ENCODE assay signal across 27 mouse cellular contexts in the genomic region with DNA sequence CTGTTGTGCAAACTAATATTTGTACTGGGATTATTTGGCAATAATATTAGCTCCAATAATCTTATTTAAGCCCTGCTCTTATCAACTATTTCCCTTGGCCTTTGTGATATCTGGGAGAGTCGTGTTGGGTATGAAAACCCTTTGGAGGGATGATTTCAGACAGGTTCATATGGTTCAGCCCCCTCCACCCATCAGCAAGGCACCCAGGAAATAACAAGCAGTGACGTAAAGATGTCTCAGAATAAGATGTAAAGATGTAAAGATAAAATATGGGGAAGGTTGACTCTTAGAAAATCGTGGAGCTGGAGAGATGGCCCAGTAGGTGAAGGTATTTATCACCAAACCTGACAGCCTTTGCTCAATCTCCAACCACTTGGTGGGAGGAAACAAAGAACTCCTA. TPM values are rescaled to one million over a fixed set of nuclear protein-coding genes. Genes with fewer than 3 reads are reported as not detected.
DNase-seq lines count a peak whose midpoint lies in the region; ATAC-seq lines count a peak whose summit lies in the region.
"Had no signal": no experiment of that assay in that cellular context is flagged by ENCODE, and none has a peak within 500 bp of the region (broad histone marks: within the 10 kb centered on the region; RNA-seq: fewer than 3 reads in every experiment).

No protein-coding gene starts in this region.

- no peak overlapping the region for H3K4me3 ChIP-seq in hindbrain, embryonic 14.5 days (replicated peaks; ENCODE audit: low read length)
- H3K4me3 ChIP-seq: embryonic facial prominence, embryonic 13.5 days; forebrain, embryonic 12.5 days; gastrocnemius, adult 2 months; hindbrain, embryonic 10.5 days had no signal

- H3K27me3 ChIP-seq in hindbrain, embryonic 14.5 days (ENCODE audit: control insufficient read depth, insufficient read depth, low read length): no peaks in the 10 kb centered on the region
- H3K27me3 ChIP-seq: embryonic facial prominence, embryonic 13.5 days; forebrain, embryonic 12.5 days had no signal

- no peak overlapping the region for H3K4me2 ChIP-seq in hindbrain, embryonic 14.5 days (replicated peaks)
- H3K4me2 ChIP-seq: embryonic facial prominence, embryonic 13.5 days; forebrain, embryonic 12.5 days had no signal

- WGBS in hindbrain, embryonic 14.5 days: 73% methylated on average over 3 of the region's 3 CpGs

- H3K4me1 ChIP-seq in hindbrain, embryonic 14.5 days (replicated peaks; ENCODE audit: control insufficient read depth, insufficient read depth, low read length): no peaks in the 10 kb centered on the region
- H3K4me1 ChIP-seq: embryonic facial prominence, embryonic 13.5 days; forebrain, embryonic 12.5 days; hindbrain, embryonic 10.5 days had no signal

- H3K27ac ChIP-seq in hindbrain, embryonic 14.5 days: no peak overlapping the region
- H3K27ac ChIP-seq: embryonic facial prominence, embryonic 13.5 days; forebrain, embryonic 12.5 days; gastrocnemius, adult 2 months; hindbrain, embryonic 10.5 days had no signal

- H3K9me3 ChIP-seq in hindbrain, embryonic 14.5 days (ENCODE audit: control insufficient read depth, low read length): no peaks in the 10 kb centered on the region
- H3K9me3 ChIP-seq: embryonic facial prominence, embryonic 13.5 days; forebrain, embryonic 12.5 days; hindbrain, embryonic 10.5 days had no signal

- intact Hi-C loops in heart, postnatal 25 days (cut with DNase I): no loop called here

- H3K9ac ChIP-seq in hindbrain, embryonic 14.5 days: no peak overlapping the region
- H3K9ac ChIP-seq: embryonic facial prominence, embryonic 13.5 days; forebrain, embryonic 12.5 days had no signal

- ATAC-seq in megakaryocyte, adult 5-6 weeks (ENCODE audit: poor library complexity, severe bottlenecking): 0 out of 2 replicates have a peak, but pooled peaks have one; percentile 6
- no peak for ATAC-seq in hindbrain, embryonic 14.5 days (ENCODE audit: low FRiP score)
- ATAC-seq: forebrain, embryonic 16.5 days; hindbrain, embryonic 16.5 days had no signal

- peak; percentile 31 for DNase-seq in heart, adult 11 months
- DNase-seq in heart, postnatal 25 days (ENCODE audit: low spot score): no peak
- DNase-seq in thymus, postnatal 14 days: peak; percentile 25
- no peak for DNase-seq in thymus, postnatal 0 days (ENCODE audit: low spot score)
- DNase-seq in T-cell, adult 2 months (ENCODE audit: low spot score): peak; percentile 70
- DNase-seq in hindbrain, embryonic 14.5 days (ENCODE audit: low spot score): no peak
- no peak for DNase-seq in right cerebral cortex, adult 18-20 months
- DNase-seq: adrenal gland, adult 2 months; adrenal gland, postnatal 25 days; cerebellum, adult 9-10 months; cerebellum, postnatal 25 days; gastrocnemius, adult 2 months; gastrocnemius, postnatal 25 days; heart, postnatal 14 days; kidney, adult 11 months had no signal

- H3K36me3 ChIP-seq in hindbrain, embryonic 14.5 days (replicated peaks; ENCODE audit: control insufficient read depth, insufficient read depth): no peaks in the 10 kb centered on the region
- H3K36me3 ChIP-seq: embryonic facial prominence, embryonic 13.5 days; forebrain, embryonic 12.5 days; hindbrain, embryonic 10.5 days had no signal

RNA-seq across cellular contexts. Expression of gene Dennd2d, which starts 19.7 kb away (rescaled TPM):
- total RNA-seq in heart, postnatal 25 days (2021): under 1 TPM; 0.70 to 0.89 TPM
- polyA plus RNA-seq in thymus, postnatal 0 days (2015; fragmentation: Nextera tagmentation; extraction: Ambion mirVana): 60.8 and 65.8 TPM in 2 replicates
- 10.6 and 14.0 TPM in 2 replicates for total RNA-seq in megakaryocyte, adult 5-6 weeks (2015)
- 20.3 and 20.7 TPM in 2 replicates for total RNA-seq in megakaryocyte, adult 5-6 weeks (2017)
- polyA plus RNA-seq in hindbrain, embryonic 14.5 days (2014; fragmentation: Nextera tagmentation; extraction: Ambion mirVana): 0.58 and 1.1 TPM in 2 replicates

RNA-seq across cellular contexts. Expression of gene Chil6, which starts 56.5 kb away (rescaled TPM):
- total RNA-seq in heart, postnatal 25 days (2021): not detected
- 0.08 and 0.12 TPM in 2 replicates for polyA plus RNA-seq in thymus, postnatal 0 days (2015; fragmentation: Nextera tagmentation; extraction: Ambion mirVana)
- total RNA-seq in megakaryocyte, adult 5-6 weeks (2015): not detected in 2 replicates
- not detected in 2 replicates for total RNA-seq in megakaryocyte, adult 5-6 weeks (2017)
- polyA plus RNA-seq in hindbrain, embryonic 14.5 days (2014; fragmentation: Nextera tagmentation; extraction: Ambion mirVana): not detected in 2 replicates
- total RNA-seq: adrenal gland, adult 2 months; adrenal gland, postnatal 25 days; gastrocnemius, adult 2 months; gastrocnemius, postnatal 25 days; granulocyte monocyte progenitor cell, adult 5-6 weeks; heart, postnatal 14 days; MEL had no signal
- polyA plus RNA-seq: adrenal gland, adult 2 months; C2C12; cortical plate, adult 2 months; embryonic facial prominence, embryonic 13.5 days; forebrain, embryonic 12.5 days; forebrain, embryonic 16.5 days; heart, embryonic 14.5 days; hindbrain, embryonic 10.5 days; hindbrain, embryonic 16.5 days; intestine, embryonic 14.5 days had no signal

Comparison
In these comparisons a context has a peak if more than half of its experiments do, and no peak if none do; other contexts are left out.
1. DNase-seq: peak in heart, adult 11 months (single experiment), thymus, postnatal 14 days (single experiment) and T-cell, adult 2 months (single experiment); none in heart, postnatal 25 days (single experiment), thymus, postnatal 0 days (single experiment), hindbrain, embryonic 14.5 days (single experiment) and right cerebral cortex, adult 18-20 months (single experiment).
2. RNA of gene Dennd2d, which starts 19.7 kb away (total RNA-seq): 10.6 to 20.7 TPM in megakaryocyte, adult 5-6 weeks; 0.70 to 0.89 TPM in heart, postnatal 25 days; every median in the first group is over 4 times any median in the second.